29 mouse cellular contexts compared by ENCODE assay signal in the genomic region with DNA sequence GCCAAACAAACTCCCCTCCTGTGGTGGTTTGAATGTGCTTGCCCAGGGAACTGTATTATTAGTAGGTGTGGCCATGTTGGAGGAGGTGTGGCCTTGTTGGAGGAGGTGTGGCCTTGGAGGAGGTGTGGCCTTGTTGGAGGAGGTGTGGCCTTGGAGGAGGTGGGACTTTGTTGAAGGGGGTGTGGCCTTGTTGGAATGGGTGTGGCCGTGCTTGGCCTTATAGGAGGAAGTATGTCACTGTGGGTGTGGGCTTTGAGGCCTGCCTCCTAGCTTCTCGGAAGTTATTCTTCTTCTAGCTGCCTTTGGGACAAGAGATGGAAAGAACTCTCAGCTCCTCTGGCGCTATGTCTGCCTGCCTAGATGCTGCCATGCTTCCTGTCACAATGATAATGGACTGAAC.
DNase-seq lines count a peak whose midpoint lies in the region; TF ChIP-seq lines count a peak whose summit lies in the region.
"Had no signal": no experiment of that assay in that cellular context is flagged by ENCODE, and none has a peak within 500 bp of the region (broad histone marks: within the 10 kb centered on the region; RNA-seq: fewer than 3 reads in every experiment).

No protein-coding gene starts in this region.

- peaks cover 4% of the 10 kb centered on the region; the same call in 1 of the 2 replicates for H3K27me3 ChIP-seq in E14TG2a.4 (ENCODE audit: insufficient read depth, low read length)
- H3K27me3 ChIP-seq: CH12.LX; embryonic facial prominence, embryonic 13.5 days; forebrain, embryonic 12.5 days; forebrain, embryonic 15.5 days; heart, embryonic 13.5 days had no signal

- no peak overlapping the region for H3K27ac ChIP-seq in ES-E14 (ENCODE audit: insufficient read depth, low read depth, low read length, poor library complexity, severe bottlenecking)
- H3K27ac ChIP-seq: embryonic facial prominence, embryonic 10.5 days; embryonic facial prominence, embryonic 13.5 days; forebrain, embryonic 12.5 days; forebrain, embryonic 15.5 days; heart, adult 2 months; heart, embryonic 10.5 days; heart, embryonic 13.5 days; hindbrain, embryonic 14.5 days; hindbrain, postnatal 0 days had no signal

- H3K4me3 ChIP-seq in E14TG2a.4 (replicated peaks; ENCODE audit: low read length), result peak overlapping the region; percentile 5; the same call in 1 of the 2 replicates
- no peak overlapping the region for H3K4me3 ChIP-seq in ES-E14 (ENCODE audit: insufficient read depth in 1 of 2, low read depth in 1 of 2, low read length in 2 of 2, poor library complexity in 1 of 2, severe bottlenecking in 1 of 2)
- H3K4me3 ChIP-seq: embryonic facial prominence, embryonic 10.5 days; embryonic facial prominence, embryonic 13.5 days; erythroblast, embryonic 14.5 days; forebrain, embryonic 12.5 days; forebrain, embryonic 15.5 days; heart, adult 2 months; heart, embryonic 10.5 days; heart, embryonic 13.5 days had no signal

- H3K4me1 ChIP-seq in E14TG2a.4 (replicated peaks; ENCODE audit: low read depth, low read length) (peaks cover 61% of the 10 kb centered on the region), ES-E14 (ENCODE audit: control insufficient read depth in 2 of 2, insufficient read depth in 2 of 2, low read length in 2 of 2, poor library complexity in 1 of 2) (peaks cover 0 to 9% of the 10 kb centered on the region in 2 experiments; a peak in 2 of 4 replicates)
- H3K4me1 ChIP-seq: embryonic facial prominence, embryonic 10.5 days; embryonic facial prominence, embryonic 13.5 days; heart, embryonic 10.5 days; heart, embryonic 13.5 days had no signal

- DNase-seq in ES-E14 (ENCODE audit: low read depth, low spot score) (peak; percentile 56), WW6 (ENCODE audit: low read depth, low spot score) (peak; percentile 42)
- no peak for DNase-seq in gastrocnemius, postnatal 10 days
- DNase-seq in natural killer cell, adult 2 months (ENCODE audit: low spot score in 2 of 2), result no peak
- no peak for DNase-seq in lung, postnatal 14 days
- DNase-seq: adrenal gland, adult 2 months; adrenal gland, postnatal 14 days; B cell, adult 2 months; cerebellum, adult 11 months; cerebellum, adult 2 months; cerebellum, adult 9-11 months; cerebellum, postnatal 25 days; embryo, embryonic 11 days; gastrocnemius, postnatal 36 days; heart, adult 2 months; heart, postnatal 14 days; heart, postnatal 4 days had no signal

- no peak overlapping the region for H3K9ac ChIP-seq in ES-E14 (ENCODE audit: insufficient read depth, low read depth, low read length, poor library complexity, severe bottlenecking)
- H3K9ac ChIP-seq: embryonic facial prominence, embryonic 13.5 days; forebrain, embryonic 12.5 days; forebrain, embryonic 15.5 days; heart, embryonic 13.5 days; hindbrain, embryonic 14.5 days had no signal

- H3K9me3 ChIP-seq in E14TG2a.4 (ENCODE audit: low read length) (no peaks in the 10 kb centered on the region), ES-E14 (ENCODE audit: control insufficient read depth, insufficient read depth, low read depth, low read length) (no peaks in the 10 kb centered on the region)
- H3K9me3 ChIP-seq: embryonic facial prominence, embryonic 10.5 days; embryonic facial prominence, embryonic 13.5 days; forebrain, embryonic 12.5 days; forebrain, embryonic 15.5 days; heart, embryonic 10.5 days; heart, embryonic 13.5 days had no signal

- in situ Hi-C loops in ES-E14 (cut with MboI; ENCODE audit: low sequenced_read_pairs in 2 of 2, unreplicated experiment in 2 of 2), result no loop called here

- H3K36me3 ChIP-seq in E14TG2a.4 (ENCODE audit: insufficient read depth, low read length) (no peaks in the 10 kb centered on the region), ES-E14 (ENCODE audit: control insufficient read depth, insufficient read depth, low read length, poor library complexity, severe bottlenecking) (no peaks in the 10 kb centered on the region)
- H3K36me3 ChIP-seq: embryonic facial prominence, embryonic 10.5 days; embryonic facial prominence, embryonic 13.5 days; forebrain, embryonic 12.5 days; forebrain, embryonic 15.5 days; G1E; heart, embryonic 10.5 days; heart, embryonic 13.5 days had no signal

- TF ChIP-seq CTCF in E14TG2a.4 (conservative IDR thresholded peaks at IDR 0.05; ENCODE audit: low read length), result no peak

TF ChIP-seq in ES-E14, 5 proteins besides CTCF, POLR2A, EP300 and RAD21:
- TF ChIP-seq ZC3H11A (IDR thresholded peaks at IDR 0.05; ENCODE audit: borderline replicate concordance, low read depth, low read length) (no peak), HCFC1 (IDR thresholded peaks at IDR 0.05; ENCODE audit: borderline replicate concordance, insufficient read depth, low read length) (no peak), CHD2 (IDR thresholded peaks at IDR 0.05; ENCODE audit: low read depth, low read length) (no peak), ZNF384 (IDR thresholded peaks at IDR 0.05; ENCODE audit: low read depth, low read length) (no peak), MAFK (IDR thresholded peaks at IDR 0.05; ENCODE audit: insufficient read depth, low read depth, low read length) (no peak)

Comparison
In these comparisons a context has a peak if more than half of its experiments do, and no peak if none do; other contexts are left out.
1. DNase-seq: peak in ES-E14 (single experiment) and WW6 (single experiment); none in gastrocnemius, postnatal 10 days (single experiment), natural killer cell, adult 2 months (0 of 2) and lung, postnatal 14 days (single experiment).